Mouse (Mus musculus): ENCODE data around the gene Lrrn4. TPM values are rescaled to one million over a fixed set of nuclear protein-coding genes. Genes with fewer than 3 reads are reported as not detected.

The Lrrn4 gene
- total RNA-seq, 1 experiment from 2014 or later = 1.6 TPM

- no peak for DNase-seq
Measured at GRCm38 (mm10) chr2:132870286-132870685, 10.4 kb downstream of the Lrrn4 start.

GRCm38 (mm10) chr2:132869682-132870081 is 11.0 kb downstream of the Lrrn4 start:
- DNase-seq = peak; percentile 40

GRCm38 (mm10) chr2:132867521-132867920 is 13.2 kb downstream of the Lrrn4 start:
- DNase-seq = no peak

DNA sequence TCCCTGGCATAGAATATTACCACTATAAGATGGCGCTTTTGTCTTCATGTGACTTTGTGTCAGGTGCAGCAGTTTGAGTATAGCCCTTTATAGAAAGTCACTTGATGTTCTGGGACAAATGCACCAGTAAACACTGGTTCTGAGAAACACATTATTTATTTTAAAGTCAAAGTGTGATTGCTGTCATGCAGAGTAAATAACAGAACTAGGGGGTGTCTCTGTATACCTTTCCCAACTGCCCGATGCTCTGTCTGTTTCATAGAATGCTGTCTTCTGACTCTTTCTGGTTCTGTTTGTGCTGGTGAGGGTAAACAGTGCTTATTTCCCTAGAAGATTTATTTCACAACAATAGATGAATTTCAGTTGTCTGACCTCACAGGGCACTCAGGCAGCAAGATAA is 17.4 kb downstream of the Lrrn4 start:
- no peak for DNase-seq

DNA sequence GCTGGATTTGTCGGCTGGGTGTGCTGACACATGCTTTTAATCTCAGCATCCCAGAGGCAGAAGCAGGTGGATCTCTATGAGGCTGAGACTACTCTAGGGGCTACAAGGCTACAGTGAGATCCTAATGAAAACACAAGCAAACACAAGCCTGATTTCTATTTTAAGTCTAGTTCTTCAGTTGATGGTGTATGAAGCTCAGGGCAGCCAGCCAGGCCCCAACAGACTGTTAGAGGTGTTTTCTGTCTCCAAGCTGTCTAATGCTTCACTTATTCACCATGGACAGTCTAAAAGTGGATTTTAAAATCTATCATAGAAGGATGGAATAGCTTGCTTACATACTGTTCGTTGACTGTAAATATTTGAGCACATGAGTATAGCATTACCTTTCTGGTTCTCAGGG is 19.2 kb downstream of the Lrrn4 start:
- no peak for DNase-seq

GRCm38 (mm10) chr2:132860435-132860834 is 20.3 kb downstream of the Lrrn4 start:
- DNase-seq = no peak

DNA sequence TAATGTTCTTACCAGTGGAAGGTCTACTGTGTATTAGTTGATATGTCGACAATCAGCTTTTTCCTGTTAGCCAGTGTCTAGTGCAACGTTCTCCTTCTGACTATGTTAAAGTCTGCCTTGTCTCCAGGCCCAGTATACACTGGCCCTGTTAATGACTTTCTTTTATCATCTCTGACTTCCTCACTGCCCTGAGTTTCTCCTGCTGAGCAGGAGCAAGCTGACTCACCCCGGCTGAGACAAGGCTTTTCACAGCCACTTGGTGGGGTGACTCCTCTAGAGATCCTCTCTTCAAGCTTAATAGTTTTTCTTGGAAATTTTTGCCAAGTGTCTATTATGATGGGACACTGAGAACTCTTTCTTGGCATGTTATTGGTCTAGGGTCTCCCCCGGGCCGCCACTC is 24.4 kb downstream of the Lrrn4 start:
- no peak for DNase-seq

- no peak for DNase-seq
Measured at GRCm38 (mm10) chr2:132853051-132853450, 27.6 kb downstream of the Lrrn4 start.

DNA sequence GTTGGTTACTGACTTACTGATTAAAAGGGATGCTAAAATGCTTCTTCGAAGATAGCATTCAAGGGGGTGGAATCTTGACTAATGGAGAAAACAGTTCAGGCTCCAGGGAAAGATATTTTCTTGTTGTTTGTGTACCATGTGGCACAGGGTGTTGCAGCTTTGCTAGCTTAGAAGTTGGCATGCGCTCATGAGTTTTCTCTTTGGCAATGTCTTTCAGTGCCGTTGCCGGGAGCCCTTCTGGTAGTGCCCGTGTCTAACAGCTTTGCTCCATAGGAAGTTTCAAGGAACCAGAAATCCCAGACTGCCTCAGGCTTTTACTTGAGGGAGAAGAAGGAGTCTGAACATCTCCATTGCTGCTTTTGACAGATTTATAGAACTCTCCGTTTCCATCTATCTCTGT is 31.6 kb downstream of the Lrrn4 start:
- DNase-seq = no peak

- no peak for DNase-seq
Measured at GRCm38 (mm10) chr2:132848361-132848760, 32.3 kb downstream of the Lrrn4 start.

GRCm38 (mm10) chr2:132847581-132847980 is 33.1 kb downstream of the Lrrn4 start:
- DNase-seq = peak; percentile 18

- peak; percentile 95 for DNase-seq
Measured at GRCm38 (mm10) chr2:132846407-132847358, 34.0 kb downstream of the Lrrn4 start, which contains the start of gene Crls1. TSS of gene Crls1 (plus strand) at chr2:132846666.

- no peak for DNase-seq
Measured at GRCm38 (mm10) chr2:132841071-132841470, 39.6 kb downstream of the Lrrn4 start.

Other genes starting within 250 kb of the Lrrn4 start
- 8.8 and 13.8 TPM in 2 replicates for gene Shld1, start 194.0 kb downstream of the Lrrn4 start, total RNA-seq (2021)
- gene Chgb, start 99.6 kb downstream of the Lrrn4 start, total RNA-seq (2021) = 1,899 and 1,907 TPM in 2 replicates
- 21.9 and 25.3 TPM in 2 replicates for gene Trmt6, start 64.8 kb downstream of the Lrrn4 start, total RNA-seq (2021)
- 5.8 and 6.6 TPM in 2 replicates for gene Mcm8, start 64.8 kb downstream of the Lrrn4 start, total RNA-seq (2021)
- 81.5 and 97.2 TPM in 2 replicates for gene Crls1, start 34.2 kb downstream of the Lrrn4 start, total RNA-seq (2021)
- gene Fermt1, start 65.0 kb upstream of the Lrrn4 start, total RNA-seq (2021) = not detected in 2 replicates

All from adrenal gland, postnatal 25 days (tissue).